Mouse (Mus musculus) kidney, postnatal 10 days (tissue): ENCODE results near the gene Map3k7cl.
A peak's percentile ranks its signal among the peaks of the same experiment; 100 is the strongest.

ENCODE experiments used
- DNase-seq: peaks from one replicate; pipeline ENCODE4 v3.0.0; 2021; ENCODE audit warnings: mixed read lengths

Gene Map3k7cl

DNA sequence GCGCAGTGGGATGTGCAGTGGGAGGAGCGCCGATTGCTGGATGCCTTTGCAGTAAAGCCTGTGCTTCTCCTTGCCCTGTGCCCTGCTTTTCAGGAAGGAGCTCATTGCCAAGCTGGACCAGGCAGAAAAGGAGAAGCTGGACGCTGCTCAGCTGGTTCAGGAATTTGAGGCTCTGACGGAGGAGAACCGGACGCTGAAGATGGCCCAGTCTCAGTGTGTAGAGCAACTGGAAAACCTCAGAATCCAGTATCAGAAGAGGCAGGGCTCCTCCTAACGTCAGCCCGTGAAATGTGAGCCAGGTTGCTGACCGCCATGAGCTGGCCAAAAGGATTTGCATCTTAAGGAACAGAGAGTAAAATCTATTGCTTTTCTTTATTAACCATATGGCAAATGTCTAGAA is 41.0 kb downstream of the Map3k7cl start:
- DNase-seq: peak; percentile 45

DNA sequence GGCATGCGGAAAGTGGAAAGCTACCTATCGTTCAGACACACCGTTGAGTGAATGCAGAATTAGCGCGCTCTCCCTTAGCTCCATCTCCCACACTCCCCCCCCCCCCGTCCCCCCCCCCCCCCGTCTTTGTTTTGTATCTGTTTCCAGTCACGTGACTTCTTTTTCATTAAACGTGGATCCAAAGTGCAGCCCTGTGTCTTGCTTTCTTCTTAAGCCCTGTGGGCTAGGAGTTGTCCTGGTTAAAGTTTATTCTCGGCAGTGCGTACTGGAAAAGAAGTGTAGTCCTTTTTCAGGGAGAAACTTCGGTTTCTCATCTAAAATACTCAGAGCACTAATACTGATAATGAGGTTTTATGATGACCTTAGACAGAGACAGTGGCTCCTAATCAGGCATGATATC is 42.0 kb downstream of the Map3k7cl start:
- peak; percentile 14 for DNase-seq

DNA sequence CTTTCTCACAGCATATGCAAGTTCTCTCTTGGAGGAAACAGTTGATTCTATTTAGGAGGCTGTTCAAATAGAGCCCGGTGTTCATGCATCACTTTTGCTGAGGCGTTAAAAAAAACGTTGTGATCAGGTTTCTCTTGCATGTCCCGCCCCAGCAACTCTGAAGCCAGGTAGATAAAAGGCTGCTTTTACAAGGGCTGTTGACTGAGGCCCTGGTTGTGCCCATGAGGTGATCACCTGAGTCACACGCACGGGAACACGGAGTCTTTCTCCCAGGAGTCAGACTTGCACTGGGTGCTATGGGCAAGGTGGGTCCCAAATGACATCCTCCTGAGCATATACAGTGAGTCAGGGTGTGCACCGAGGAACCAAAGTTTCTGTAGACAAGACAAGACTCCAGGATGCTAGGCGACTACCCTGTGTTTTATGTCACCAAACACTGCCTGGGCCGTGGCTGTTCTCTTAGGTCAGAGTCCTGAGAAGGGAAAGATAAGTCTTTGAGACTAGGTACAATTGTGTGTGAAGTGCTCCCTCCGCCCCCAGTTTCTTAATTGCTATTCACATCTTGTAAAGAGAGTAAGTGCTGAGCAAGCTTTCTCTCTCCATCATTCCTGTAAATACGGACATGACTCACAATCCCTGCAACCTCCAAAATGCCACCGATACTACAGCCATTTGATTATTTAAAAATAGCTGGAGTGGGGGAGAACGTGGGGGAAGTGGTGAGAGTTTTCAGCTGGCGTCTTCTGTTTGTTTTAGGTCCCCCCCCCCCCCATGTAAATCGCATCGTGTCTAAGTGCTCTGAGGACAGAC is 49.8 kb downstream of the Map3k7cl start:
- DNase-seq: no peak

DNA sequence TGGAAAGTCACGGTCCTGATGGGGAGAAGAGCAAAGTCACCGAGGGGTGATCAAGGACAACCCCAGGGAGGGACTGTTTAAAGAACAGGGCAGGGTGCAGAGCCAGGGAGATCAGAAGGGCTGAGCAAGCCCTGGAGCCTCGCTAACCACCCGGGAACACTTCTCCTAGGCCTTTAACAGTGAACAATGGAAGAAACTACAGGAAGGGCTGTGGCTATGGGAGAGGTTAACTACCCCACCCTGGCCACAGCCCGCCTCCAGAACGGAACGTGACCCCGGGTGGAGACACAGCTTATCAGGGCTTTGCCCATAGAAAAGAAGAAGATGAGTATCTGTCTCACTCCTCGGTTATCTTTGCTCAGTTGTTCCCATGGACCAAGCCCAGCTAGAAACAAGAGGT is 50.9 kb downstream of the Map3k7cl start:
- DNase-seq: no peak

DNA sequence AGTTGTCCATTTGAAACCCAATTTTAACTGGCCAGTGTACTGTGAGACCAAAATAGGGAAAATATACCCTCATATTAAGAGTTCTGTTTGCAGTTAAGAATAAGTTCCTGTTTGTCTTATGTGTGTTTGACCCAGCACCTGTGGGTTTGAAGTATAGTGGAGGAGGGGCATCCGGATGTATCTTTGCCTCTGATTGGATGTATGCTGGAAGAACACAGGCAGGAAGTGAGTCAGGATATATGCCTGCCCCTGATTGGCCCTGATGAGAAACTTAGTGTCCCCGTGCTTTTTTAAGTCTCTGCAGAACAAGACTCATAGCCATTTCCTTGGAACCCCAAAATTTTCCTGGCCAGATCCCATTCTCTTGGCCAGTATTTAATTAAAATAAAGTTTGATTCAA is 51.8 kb downstream of the Map3k7cl start:
- no peak for DNase-seq

DNA sequence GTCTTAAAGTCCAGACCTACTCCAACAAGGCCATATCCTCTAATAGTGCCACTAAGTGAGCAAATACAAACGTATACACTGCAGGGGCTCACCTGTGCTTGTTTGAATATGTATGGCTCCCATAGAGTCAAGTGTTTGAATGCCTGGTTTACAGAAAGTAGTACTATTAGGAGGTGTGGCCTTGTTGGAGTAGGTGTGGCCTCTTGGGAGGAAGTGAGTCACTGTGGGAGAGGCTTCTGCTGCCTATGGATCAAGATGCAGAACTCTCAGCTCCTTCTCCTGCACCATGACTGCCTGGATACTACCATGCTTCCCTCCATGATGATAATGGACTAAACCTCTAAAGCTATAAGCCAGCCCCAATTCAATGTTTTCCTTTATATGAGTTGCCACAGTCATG is 54.3 kb downstream of the Map3k7cl start:
- DNase-seq: no peak

DNA sequence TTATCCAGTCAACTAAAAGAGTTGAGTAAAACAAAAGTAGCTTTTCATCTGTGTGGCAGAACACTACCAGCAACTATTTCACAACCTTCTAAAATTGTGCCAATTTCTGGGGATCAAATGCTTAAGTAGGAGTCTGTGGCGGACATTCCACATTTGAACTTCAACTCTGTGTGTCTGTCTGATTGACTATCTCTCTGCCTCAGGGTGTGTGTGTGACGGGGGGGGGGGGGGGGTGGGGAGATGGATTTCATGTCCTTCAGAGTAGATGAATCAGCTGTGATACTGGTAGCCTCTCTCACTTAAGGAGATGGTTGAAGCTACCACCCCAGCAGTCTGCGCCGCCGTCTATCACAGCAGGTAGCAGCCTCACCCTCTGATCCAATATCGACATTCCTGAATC is 54.8 kb downstream of the Map3k7cl start:
- no peak for DNase-seq

DNA sequence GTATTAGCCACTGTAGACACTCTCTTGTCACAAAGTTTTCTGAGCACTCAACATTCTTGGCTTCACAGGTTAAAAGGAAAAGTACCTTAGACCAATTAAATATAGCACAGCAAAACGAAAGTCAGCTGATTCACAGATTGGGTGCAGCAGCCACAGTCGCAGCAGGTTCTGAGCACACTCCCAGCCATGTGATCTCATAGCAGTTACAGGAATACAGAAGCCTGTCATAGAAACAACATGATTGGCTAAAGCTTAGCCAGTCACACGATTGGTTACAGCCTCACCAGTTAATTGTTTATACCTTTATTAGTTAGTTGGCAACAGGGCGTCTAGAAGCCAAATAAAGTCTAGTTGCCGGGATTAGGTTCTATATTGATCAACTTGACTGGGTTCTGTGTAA is 57.0 kb downstream of the Map3k7cl start:
- DNase-seq: no peak

DNA sequence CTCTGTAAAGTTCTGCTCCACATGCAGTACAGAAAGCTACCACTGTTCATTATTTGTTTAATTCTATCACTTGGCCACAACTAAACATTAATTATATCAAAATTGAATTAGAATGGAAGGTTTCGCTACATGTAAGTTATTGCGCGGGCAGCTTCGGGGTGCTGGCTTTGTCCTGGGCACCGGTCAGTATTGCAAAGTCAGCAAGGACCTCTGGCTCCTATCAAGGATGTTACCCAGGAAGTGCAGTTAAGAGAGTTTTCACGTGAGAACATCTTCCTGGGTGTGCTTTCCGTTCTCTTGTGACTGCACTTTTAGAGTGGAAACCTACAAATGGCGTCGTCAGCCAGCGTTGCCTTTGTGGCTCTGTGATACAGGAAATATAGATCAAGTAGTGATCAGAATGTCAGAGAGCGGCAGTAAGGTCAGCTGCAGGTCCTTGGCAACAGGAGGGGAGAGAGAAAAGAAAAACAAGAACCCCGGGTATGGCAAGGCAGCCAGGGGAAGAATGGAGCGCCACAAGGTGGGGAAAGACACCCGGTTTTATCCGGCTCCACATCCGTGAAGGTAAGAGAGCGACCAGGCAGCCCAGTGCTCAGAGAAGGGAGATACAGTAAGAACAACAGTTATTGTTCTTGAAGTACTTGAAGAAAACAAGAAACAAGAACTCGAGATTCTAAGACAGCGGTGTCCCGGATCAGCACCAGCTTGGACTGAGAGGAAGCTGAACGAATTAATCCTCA is 57.6 kb downstream of the Map3k7cl start:
- no peak for DNase-seq

DNA sequence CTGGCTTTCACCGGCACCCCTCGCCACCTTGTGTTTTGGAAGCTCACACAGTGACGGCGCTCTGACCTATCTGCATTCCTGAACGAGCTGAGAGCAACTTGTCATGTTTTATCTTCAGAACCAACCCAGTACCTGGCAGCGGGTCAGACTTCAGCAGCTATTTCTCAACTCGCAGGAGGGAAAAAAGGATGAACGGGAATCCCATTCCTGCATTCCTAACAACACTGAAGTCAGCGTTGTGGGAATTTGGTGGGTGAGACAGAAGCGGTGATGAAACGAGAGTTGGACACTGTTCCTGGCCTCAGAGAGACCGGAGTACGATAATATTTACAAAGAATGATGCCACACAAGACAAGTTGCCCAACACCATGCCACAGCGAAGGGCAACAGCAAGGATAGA is 58.3 kb downstream of the Map3k7cl start:
- DNase-seq: no peak

DNA sequence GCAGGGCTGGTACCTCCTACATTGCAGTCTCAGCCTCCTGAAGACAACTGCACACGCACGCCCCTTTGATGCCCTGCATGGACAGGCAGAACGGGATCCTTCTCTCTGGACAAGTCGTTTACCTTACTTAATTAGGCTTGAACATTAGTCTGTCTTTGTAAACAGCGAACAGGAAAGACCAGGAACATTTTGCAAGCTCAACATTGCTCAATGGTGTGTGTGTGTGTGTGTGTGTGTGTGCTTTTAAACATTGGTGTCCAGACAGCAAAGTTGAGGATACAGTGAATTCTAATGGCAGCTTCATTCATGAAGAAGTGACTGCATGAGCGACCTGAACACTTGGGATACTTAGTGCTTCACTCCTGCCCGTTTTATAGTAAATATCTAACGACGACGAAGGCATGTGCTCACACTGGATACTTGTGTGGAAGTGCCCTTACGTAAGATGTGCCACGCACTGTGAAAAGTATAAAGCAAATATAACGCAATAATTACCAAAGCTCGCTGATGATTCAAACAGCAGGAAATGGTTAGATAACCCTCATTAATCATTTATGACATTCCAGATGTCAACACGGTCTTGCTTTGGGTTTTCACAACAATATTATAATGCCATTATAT is 59.2 kb downstream of the Map3k7cl start:
- DNase-seq: no peak

DNA sequence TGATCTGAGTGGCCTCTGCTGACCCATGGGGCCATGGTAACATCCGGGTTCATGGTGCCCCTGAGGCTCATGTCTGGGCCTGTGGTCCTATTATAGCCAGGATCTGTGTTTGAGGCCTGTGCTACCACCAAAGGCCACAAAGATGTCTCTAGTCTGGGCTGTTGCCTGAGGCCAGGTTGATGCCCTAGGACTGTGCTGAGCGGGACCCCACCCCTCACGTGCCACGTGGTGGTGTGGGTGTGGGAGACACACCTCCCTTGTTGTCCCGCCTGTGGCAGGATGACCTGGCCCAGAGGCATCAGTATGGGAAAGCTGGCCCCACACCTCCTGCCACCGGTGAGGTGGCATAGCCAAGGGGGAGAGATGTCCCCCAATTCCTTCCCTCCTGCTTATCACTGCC is 64.2 kb downstream of the Map3k7cl start:
- no peak for DNase-seq

DNA sequence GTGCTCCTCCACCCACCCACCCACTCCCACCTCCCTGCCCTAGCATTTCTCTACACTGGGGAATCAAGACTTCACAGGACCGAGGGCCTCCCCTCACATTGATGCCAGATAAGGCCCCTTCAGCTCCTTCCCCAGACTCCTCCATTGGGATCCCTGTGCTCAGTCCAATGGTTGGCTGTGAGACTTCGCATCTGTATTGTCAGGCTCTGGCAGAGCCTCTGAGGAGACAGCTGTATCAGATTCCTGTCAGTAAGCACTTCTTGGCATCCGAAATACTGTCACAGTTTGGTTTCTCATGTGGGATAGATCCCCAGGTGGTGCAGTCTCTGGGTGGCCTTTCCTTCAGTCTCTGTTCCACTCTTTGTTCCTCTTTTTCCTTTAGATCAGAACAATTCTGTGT is 68.1 kb downstream of the Map3k7cl start:
- DNase-seq: no peak

DNA sequence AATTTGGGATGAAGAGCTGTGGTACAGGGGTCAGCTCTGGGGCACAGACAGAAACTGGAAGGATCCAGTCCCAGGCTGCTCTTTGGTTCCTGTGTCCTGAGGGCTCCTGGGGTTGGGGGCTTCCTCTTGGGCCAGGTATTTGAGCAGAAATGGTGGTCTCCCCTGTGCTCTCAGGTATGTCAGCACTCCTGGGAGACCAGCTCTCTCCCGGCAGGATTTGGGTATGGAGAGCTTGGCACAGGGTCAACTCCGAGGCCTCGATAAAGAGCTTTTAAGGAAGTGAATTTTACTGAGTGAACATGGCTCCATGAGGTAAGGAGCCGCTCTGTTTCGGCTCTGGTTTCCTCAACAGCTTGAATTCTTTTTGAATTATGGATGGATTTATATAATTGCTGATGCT is 70.8 kb downstream of the Map3k7cl start:
- DNase-seq: no peak

DNA sequence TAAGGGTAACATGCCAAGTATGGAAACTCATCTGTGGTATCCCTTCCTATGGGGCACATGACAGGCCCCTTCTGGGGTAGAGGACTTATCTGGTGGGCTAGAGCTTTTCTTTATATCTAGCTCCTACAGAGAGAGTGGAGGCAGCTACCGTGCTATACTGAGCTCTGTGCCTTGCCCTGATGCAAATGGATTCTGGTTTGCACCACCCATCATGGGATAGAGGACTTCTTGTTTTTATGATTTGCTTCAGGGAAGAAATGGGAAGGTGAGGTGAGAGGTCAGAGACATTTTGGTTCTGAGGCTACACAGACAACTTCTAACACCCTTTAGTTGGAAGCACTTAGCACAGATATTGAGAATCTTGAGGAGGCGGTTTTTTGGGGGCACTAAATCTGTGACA is 71.8 kb downstream of the Map3k7cl start:
- no peak for DNase-seq

DNA sequence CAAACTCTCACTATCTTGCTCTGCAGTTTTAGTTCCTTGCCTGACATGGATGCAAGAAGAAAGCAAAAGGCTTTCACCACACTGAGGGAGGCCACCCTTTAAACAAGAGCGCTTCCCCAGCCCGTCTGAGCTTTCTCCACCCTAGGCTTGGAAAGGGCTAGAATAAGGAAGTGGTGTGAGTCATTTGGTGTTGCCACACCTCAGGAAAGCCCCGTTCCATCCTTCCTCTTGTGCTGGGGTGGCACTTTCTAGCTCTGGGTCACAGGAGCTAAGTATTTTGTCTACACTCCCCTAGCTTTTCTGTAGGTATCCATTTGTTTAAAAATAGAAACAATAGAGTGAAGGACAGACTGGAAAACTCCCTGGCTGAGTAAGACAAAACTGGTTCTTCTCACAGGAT is 72.2 kb downstream of the Map3k7cl start:
- DNase-seq: no peak

DNA sequence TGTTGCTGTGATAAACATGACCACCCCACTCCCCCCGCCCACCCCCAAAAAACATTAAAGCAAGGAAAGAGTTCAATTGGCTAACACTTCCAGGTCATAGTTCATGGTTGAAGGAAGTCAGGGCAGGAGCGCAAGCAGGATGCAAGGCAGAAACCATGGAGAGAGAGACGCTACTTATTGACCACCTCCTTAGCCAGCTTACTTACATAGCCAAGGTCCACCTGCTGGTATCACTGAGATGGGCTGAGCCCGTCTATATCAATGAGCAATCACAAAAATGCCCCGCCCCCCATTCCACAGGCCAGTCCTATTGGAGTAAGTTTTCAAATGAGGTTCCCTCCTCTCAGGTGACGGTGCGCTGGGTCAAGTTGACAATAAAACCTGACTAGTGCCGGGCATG is 72.7 kb downstream of the Map3k7cl start:
- no peak for DNase-seq

DNA sequence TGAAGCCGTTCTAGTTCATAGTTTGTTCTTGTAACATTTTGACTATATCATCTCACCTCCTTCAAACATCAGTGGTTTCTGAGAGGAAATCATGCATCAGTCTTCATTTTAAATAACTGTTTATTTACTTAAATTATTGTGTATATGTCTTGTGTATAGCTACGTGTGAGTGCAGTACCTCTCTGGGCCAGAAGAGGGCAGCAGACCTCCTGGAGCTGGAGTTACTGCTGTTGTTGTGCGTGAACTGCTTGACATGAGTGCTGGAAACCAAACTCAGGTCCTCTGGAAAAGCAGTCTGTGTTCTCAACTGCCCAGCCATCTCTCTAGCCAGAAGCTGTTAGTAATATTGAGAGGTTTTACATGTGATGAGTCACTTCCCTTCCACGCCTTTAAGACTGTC is 73.6 kb downstream of the Map3k7cl start:
- DNase-seq: no peak

DNA sequence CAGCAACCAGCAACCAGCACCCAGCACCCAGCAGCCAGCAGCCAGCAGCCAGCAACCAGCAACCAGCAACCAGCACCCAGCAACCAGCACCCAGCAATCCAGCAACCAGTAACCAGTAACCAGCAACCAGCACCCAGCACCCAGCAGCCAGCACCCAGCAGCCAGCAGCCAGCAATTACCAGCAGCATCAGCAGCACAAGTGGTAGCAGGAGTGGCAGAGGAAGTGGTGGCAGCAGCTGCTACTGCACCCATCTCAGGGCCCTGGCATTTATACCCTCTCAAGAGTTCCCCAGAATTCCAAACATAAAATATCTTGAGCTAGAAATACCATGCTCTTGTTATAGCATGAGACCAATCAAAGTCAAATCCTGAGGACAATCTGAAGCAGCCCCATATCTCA is 81.6 kb downstream of the Map3k7cl start:
- no peak for DNase-seq

DNA sequence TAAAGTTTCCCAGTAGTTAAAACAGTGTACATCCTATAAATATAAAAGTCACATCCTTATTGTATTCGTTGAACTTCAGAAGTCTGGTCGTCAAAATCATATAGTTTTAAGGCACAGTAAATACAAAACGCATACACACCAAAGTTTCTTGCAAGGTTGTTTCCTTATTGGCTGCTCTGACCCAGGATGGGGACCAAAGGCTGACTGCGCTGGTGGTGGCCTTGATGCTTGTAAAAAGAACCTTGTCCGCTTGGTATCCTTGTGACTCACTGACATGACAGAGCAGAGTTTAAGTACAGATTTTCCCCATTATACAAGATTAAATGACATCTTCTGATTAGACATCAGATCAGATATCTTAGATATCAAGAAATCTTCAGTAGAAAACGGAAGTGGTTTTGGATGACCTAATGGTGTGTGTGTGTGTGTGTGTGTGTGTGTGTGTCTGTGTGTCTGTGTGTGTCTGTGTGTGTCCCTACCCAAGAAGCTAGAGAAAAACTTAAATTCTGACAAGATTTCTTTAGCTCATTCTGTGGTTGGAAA is 82.2 kb downstream of the Map3k7cl start:
- DNase-seq: no peak

DNA sequence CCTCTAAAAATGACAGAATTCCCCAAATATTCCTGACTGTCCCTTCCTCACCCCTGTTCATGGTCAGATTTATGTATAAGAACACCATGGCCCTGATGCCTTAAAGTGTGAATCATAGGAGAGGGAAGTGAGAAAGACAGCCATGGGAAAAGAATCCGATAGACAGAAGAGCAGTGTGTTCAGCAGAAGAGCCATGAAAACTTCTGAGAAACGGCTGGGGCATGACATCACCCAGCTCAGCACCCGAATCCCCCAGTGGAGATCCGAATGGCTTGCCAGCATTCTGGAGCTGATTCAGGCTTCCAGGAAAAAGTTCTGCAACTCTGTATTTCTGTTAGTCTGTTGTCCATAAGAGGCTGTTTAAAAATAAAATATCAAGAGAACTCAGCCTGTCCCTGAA is 82.7 kb downstream of the Map3k7cl start:
- peak; percentile 51 for DNase-seq

DNA sequence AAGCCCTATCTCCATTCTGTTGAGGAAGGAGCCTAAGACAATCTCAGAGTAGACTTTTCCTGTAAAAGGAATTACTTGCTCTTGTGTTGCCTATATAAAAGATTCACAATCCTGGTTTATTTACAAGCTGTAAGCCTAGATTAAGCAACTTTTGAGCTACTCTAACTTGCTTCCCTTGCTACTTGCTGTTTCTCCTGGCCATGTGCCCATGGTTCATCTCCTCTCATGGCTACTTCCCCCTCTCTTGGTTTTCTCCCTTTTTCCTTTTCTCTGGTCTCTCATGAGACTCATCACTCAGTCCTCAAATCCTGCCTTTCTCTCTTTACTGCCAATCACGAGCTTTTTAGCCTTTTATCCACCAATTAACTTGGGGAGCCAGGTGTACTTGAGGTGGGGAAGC is 85.0 kb downstream of the Map3k7cl start:
- DNase-seq: peak; percentile 51

DNA sequence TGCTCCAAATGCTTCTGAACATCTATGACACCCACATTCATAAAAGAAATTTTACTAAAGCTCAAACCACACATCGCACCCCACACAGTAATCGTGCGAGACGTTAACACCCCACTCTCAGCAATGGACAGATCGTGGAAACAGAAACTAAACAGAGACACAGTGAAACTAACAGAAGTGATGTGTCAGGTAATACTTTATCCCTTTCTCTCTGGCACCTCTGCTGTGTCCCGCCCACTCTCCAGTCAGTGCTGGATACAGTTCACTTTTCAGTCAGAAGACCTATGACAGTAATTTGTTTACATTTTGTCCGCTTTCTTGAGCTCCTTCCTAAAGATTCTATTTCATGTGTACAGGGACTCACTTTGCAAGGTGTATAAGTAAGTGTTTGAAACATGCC is 89.1 kb downstream of the Map3k7cl start:
- no peak for DNase-seq
